Mouse (Mus musculus) lung, embryonic 14.5 days (tissue): ENCODE data around the gene Tmem107. TPM values are rescaled to one million over a fixed set of nuclear protein-coding genes. Genes with fewer than 3 reads are reported as not detected.
A peak's percentile ranks its signal among the peaks of the same experiment; 100 is the strongest.

ENCODE experiments used
- ATAC-seq: fragments of 200-750 bp; cut with Nextera tagmentation; 2 replicates; pipeline ENCODE4 v1.8.0; 2017; ENCODE audit warnings: mild to moderate bottlenecking, moderate TSS enrichment, moderate library complexity; ENCODE audit not compliant: insufficient read depth
- DNase-seq: peaks from one replicate; pipeline ENCODE4 v3.0.0-alpha.2; 2015
- H3K27ac ChIP-seq: fragments of 300-500 bp; sonication (generic); 2 replicates; pipeline ENCODE4 v1.5.1; 2014; ENCODE audit warnings: low read depth, mild to moderate bottlenecking, moderate library complexity
- H3K27me3 ChIP-seq: fragments of 300-500 bp; sonication (generic); 2 replicates; pipeline ENCODE4 v1.6.1; 2014; ENCODE audit warnings: low read length, control low read depth; ENCODE audit not compliant: insufficient read depth
- H3K36me3 ChIP-seq: fragments of 300-500 bp; sonication (generic); 2 replicates; pipeline ENCODE4 v1.6.1; 2014; ENCODE audit warnings: control low read depth; ENCODE audit not compliant: insufficient read depth
- H3K4me1 ChIP-seq: fragments of 300-500 bp; sonication (generic); 2 replicates; pipeline ENCODE4 v1.6.1; 2014; ENCODE audit warnings: antibody characterized with exemption, control low read depth; ENCODE audit not compliant: insufficient read depth
- H3K4me2 ChIP-seq: fragments of 300-500 bp; sonication (generic); 2 replicates; pipeline ENCODE4 v1.6.1; 2014; ENCODE audit warnings: mild to moderate bottlenecking
- H3K4me3 ChIP-seq: fragments of 300-500 bp; sonication (generic); 2 replicates; pipeline ENCODE4 v1.5.1; 2014; ENCODE audit warnings: low read depth, low read length
- H3K9ac ChIP-seq: fragments of 300-500 bp; sonication (generic); 2 replicates; pipeline ENCODE4 v1.6.1; 2014
- H3K9me3 ChIP-seq: fragments of 300-500 bp; sonication (generic); 2 replicates; pipeline ENCODE4 v1.6.1; 2016; ENCODE audit warnings: low read depth, low read length, control low read depth
- CTCF ChIP-seq: IDR thresholded peaks from 2 replicates; pipeline ENCODE4 v1.5.1; 2016; ENCODE audit warnings: antibody characterized with exemption, low read depth
- WGBS: fragments of 180-500 bp; shearing (Covaris S2); extraction: QIAGEN DNeasy Blood & Tissue Kit; methylation state at CpG from one replicate; pipeline ENCODE4 v1.1.7; 2014; 5-methylcytosine and 5-hydroxymethylcytosine counted together
- polyA plus RNA-seq: library from polyadenylated mRNA; unstranded; fragments of >200 nt; fragmentation: Nextera tagmentation; extraction: Ambion mirVana; gene quantifications from 2 replicates; pipeline ENCODE4 v1.2.1, GENCODE M21; 2014

Gene Tmem107
- polyA plus RNA-seq, 1 experiment from 2014 or later = 51.0 TPM

DNA sequence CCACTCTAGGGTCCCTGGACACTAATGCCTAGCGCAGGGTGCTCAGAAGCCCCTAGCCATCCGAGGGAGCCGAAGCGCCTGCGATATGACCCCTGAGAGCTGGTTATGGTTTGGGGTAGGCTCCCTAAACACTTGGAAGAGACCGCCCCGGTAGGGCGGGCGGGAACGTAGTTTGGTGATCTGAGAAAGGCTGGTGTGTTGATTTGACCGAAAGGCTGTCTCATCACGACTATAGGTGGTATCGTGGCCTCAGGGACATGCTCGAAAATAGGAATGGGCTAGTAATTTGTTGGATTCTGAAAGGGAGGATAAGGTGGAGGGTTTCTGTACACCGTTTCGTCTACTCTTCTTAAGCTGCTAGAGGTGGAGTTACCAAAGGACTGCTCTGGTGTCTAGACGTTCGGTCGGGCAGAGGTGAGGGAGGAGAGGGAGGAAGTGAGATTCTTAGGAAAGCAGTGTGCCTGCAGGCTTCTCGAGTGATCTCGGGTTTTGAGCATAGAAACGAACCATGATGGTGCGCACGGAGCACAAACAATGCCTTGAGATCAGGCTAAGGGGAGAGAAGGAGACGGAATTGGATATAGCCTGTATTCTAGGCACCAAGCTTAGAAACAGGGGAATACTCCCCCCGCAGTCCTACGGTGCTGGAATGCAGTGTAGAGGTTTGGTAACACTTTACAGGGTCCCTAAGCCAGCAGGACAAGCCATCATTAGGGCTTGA, 25.1 kb downstream of the Tmem107 start:
- WGBS = 2% methylated on average over 27 of the region's 27 CpGs
- Histone ChIP-seq H3K4me1 (peaks cover 32% of the 10 kb centered on the region), H3K36me3 (peaks cover 25% of the 10 kb centered on the region), H3K9me3 (no peaks in the 10 kb centered on the region), H3K9ac (peak overlapping the region; percentile 70), H3K4me3 (peak overlapping the region; percentile 55), H3K27ac (peak overlapping the region; percentile 98), H3K4me2 (peak overlapping the region; percentile 97), H3K27me3 (no peaks in the 10 kb centered on the region)
- TF ChIP-seq CTCF = no peak
- ATAC-seq = no peak
- DNase-seq = peak; percentile 45

DNA sequence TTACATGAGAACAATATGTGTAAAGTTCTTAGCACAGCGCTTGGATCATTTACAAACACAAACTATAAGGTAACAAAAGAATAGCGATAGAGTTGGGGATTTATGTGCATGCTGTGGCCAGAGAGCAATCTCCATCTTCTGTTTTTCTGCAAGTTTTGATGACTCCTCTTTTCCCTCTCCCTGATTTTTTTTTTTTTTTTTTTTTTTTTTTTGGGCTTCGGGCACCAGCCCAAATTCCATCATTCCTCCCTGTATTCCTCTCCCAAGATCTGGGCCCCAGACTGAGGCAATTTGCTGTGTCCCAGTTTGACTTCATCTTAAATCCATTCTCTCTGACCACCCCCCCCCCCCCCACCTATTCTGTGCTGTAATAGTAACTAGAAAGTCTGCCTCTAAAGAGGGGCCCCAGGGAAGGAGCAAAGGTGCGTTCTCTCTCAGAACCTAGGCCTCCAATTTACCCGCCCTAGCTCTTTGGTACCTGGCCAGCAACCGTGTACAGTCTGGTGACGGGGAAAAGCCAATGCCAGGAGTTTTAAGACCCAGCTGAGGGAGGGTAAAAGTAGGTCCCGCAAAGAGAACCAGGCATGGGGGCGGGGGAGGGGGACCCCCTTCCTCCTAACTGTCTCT, 25.9 kb downstream of the Tmem107 start:
- peak; percentile 75 for DNase-seq
- Histone ChIP-seq H3K27me3 (no peaks in the 10 kb centered on the region), H3K9me3 (no peaks in the 10 kb centered on the region), H3K36me3 (peaks cover 25% of the 10 kb centered on the region), H3K9ac (peak overlapping the region; percentile 70), H3K4me2 (peak overlapping the region; percentile 97), H3K27ac (peak overlapping the region; percentile 98), H3K4me1 (peaks cover 32% of the 10 kb centered on the region), H3K4me3 (peak overlapping the region; percentile 55)
- no peak for TF ChIP-seq CTCF
- ATAC-seq = no peak
- WGBS = 8% methylated on average over 9 of the region's 9 CpGs

DNA sequence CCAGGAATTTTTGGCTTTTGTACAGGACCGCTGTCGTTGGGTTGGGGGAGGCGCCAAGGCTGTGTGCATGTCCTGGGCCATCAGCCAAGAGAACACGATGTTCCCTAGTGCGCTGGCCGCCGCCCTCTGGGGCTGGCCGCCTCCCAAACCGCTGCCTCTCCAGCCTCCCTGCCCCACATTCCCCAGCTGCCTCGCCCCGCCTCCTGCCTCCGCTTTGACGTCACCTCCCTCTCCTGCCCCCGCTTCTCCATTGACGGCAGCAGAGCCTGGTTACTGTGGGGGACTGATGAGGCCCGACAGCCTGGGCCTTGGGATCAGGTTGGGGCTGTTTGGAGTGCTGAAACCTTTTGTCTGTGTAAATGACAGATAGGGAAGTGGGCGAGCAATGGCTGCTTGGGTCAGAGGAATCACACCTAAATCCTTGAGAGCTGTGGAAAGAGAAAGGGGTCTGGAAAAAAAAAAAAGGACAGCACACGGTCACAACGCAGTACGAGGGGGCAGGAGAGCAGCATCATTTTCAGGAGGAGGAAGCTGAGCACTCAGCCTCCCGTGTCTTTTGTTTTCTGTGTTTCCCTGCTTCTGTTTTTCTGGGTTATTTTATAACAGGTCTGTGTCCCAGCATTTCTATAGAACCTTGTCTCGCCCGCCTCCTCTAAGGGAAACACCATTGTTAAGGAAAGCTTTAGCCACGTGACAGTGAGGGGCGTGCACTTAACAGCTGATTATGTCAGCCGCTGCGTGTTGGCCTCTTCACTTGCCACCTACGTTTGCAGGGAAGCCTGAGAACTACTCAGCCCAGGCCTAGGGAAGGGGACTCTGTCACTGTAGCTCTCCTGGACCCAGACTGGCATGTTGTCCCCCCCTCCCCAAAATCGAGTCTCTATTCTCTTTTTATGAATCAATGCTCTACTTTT, 26.6 kb downstream of the Tmem107 start:
- ATAC-seq = peak; percentile 45

DNA sequence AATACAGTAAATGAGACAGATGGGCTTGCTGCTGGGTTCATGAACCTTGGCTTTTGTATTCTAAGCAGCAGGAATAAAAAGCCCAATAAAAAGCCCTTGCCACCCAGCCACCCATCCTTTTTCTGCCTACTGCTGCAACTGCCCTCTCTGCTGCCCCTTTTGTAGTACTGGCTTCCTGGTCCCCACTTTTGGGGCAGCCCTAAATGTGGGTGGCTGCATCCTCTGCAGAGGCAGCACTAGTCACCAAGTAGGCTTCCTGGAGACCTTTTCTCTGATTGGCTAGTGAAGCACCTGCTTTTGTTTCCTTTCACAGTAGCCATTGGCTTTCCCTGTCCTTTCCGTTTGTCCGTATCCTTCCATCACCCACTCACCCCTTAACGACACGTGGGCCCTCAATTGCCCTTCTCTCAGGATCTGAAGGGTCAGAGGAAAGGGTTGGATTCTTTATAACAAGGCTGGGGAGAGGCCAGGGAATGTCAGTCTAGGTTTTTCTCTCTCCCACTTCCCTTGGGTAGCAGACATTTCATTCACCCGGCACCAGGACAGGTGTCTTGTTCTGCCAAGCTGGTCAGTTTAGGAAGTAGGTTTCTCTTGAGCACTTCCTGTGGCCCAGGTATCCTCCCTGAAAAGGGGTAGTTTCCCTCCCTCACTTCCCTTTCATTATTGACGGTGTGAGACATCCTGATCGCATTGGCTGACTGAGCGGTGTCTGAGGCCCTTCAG, 27.6 kb downstream of the Tmem107 start:
- Histone ChIP-seq H3K4me2 (peak overlapping the region; percentile 97), H3K9ac (no peak overlapping the region), H3K27ac (peak overlapping the region; percentile 98), H3K9me3 (no peaks in the 10 kb centered on the region), H3K4me1 (peaks cover 32% of the 10 kb centered on the region), H3K27me3 (no peaks in the 10 kb centered on the region), H3K4me3 (peak overlapping the region; percentile 55), H3K36me3 (peaks cover 29% of the 10 kb centered on the region)
- no peak for TF ChIP-seq CTCF
- ATAC-seq (no peak), DNase-seq (no peak)
- 19% methylated on average over 8 of the region's 8 CpGs for WGBS

More for the DNA sequence above, 26.6 kb downstream of the Tmem107 start:
- DNase-seq = peak; percentile 99
- peak overlapping the region; percentile 98 for H3K27ac ChIP-seq
- WGBS = 1% methylated on average over 29 of the region's 29 CpGs
- peak overlapping the region; percentile 97 for H3K4me2 ChIP-seq
- H3K36me3 ChIP-seq = peaks cover 26% of the 10 kb centered on the region
- H3K27me3 ChIP-seq = no peaks in the 10 kb centered on the region
- H3K9me3 ChIP-seq = no peaks in the 10 kb centered on the region
- peak overlapping the region; percentile 55 for H3K4me3 ChIP-seq
- H3K9ac ChIP-seq = peak overlapping the region; percentile 59
- peaks cover 32% of the 10 kb centered on the region for H3K4me1 ChIP-seq
- no peak for TF ChIP-seq CTCF

DNA sequence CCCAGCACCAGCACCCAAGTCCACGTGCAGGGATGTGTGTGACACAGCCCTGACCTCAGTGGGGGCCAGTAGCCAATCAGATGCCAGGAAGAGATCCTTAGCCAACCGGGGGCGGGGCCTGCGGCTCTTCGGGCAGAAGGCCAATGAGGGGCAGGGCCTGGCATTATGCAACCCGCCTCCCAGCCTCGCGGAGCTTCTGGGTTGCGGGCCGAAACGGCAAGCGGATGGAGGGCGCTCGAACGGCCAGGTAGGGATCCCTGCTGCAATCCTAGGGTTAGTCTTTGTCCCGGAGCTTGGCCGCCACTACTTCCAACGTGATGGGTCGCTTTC, 28.1 kb downstream of the Tmem107 start:
- TF ChIP-seq CTCF = no peak
- H3K4me3 ChIP-seq = peak overlapping the region; percentile 55
- no peaks in the 10 kb centered on the region for H3K9me3 ChIP-seq
- H3K36me3 ChIP-seq = peaks cover 34% of the 10 kb centered on the region
- under 1% methylated on average over 19 of the region's 19 CpGs for WGBS
- H3K4me1 ChIP-seq = peaks cover 32% of the 10 kb centered on the region
- H3K27me3 ChIP-seq = no peaks in the 10 kb centered on the region
- peak; percentile 98 for DNase-seq
- ATAC-seq = 0 out of 2 replicates have a peak, but pooled peaks have one; percentile 2
- peak overlapping the region; percentile 98 for H3K27ac ChIP-seq
- H3K4me2 ChIP-seq = peak overlapping the region; percentile 97
- peak overlapping the region; percentile 73 for H3K9ac ChIP-seq

DNA sequence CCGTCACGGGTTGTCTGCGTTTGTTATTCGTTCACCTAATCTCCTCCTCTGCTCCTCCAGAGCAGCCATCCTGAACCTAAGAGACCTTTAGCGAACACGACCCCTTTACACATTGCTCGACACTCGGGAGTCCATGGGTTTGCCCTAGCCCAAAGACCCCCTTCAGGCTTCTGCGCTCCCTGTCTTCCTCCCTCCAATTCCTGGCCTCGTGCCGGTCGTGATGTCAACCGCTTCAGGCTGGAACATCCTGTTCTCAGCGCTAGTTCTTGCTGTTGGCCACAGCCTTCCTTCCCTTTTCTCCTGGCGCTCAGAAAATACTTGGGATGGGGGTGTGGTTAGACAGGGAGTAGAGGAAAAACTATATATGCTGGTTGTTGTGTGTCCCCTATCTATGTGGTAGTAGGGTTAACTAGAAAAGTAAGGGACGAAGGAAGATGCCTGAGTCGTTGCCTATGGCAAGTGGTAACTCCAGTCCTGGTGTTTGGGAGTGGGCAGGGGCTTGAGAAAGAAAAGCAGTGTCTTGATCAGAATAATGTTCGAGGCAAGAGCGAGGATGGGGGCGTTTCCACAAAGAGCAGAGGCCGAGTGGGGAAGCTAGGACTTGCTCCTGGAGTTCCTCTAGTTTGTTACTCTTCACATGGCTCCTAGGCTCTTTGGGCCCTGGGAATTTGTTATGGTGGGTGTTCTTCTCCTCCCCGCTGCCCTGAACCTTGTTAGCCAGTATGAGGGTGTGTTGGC, 28.7 kb downstream of the Tmem107 start:
- TF ChIP-seq CTCF = no peak
- Histone ChIP-seq H3K4me1 (peaks cover 32% of the 10 kb centered on the region), H3K9ac (peak overlapping the region; percentile 73), H3K9me3 (no peaks in the 10 kb centered on the region), H3K4me3 (peak overlapping the region; percentile 55), H3K27me3 (no peaks in the 10 kb centered on the region), H3K27ac (peak overlapping the region; percentile 98), H3K36me3 (peaks cover 40% of the 10 kb centered on the region), H3K4me2 (peak overlapping the region; percentile 97)
- under 1% methylated on average over 22 of the region's 22 CpGs for WGBS
- ATAC-seq (no peak), DNase-seq (peak; percentile 82)
